In genomic region chr19:34289948-34290789, GRCm38 (mm10) we compare ENCODE assay signal across 8 mouse cellular contexts. TPM values are rescaled to one million over a fixed set of nuclear protein-coding genes. Genes with fewer than 3 reads are reported as not detected.
DNase-seq lines count a peak whose midpoint lies in the region; ATAC-seq lines count a peak whose summit lies in the region.

Gene Fas, plus strand, starts transcription at chr19:34290666.

- H3K27me3 ChIP-seq in forebrain, embryonic 10.5 days (ENCODE audit: poor library complexity, severe bottlenecking), result peaks cover 20% of the 10 kb centered on the region
- peaks cover 7% of the 10 kb centered on the region; the same call in 1 of the 2 replicates for H3K27me3 ChIP-seq in heart, embryonic 15.5 days
- H3K27me3 ChIP-seq in neural tube, embryonic 12.5 days (replicated peaks), result no peaks in the 10 kb centered on the region
- no peaks in the 10 kb centered on the region for H3K27me3 ChIP-seq in stomach, embryonic 16.5 days (ENCODE audit: control insufficient read depth, insufficient read depth, low read length)

- H3K4me2 ChIP-seq in heart, embryonic 15.5 days, result peak within 1 kb of the TSS; percentile 94
- peak within 1 kb of the TSS; percentile 76 for H3K4me2 ChIP-seq in neural tube, embryonic 12.5 days (replicated peaks)
- H3K4me2 ChIP-seq in stomach, embryonic 16.5 days (ENCODE audit: low read depth, low read length), result peak within 1 kb of the TSS; percentile 97

- no peaks in the 10 kb centered on the region for H3K36me3 ChIP-seq in forebrain, embryonic 10.5 days (replicated peaks)
- no peaks in the 10 kb centered on the region for H3K36me3 ChIP-seq in heart, embryonic 15.5 days
- no peaks in the 10 kb centered on the region for H3K36me3 ChIP-seq in neural tube, embryonic 12.5 days
- no peaks in the 10 kb centered on the region for H3K36me3 ChIP-seq in stomach, embryonic 16.5 days (ENCODE audit: control insufficient read depth, insufficient read depth, low read length)

- H3K4me3 ChIP-seq in forebrain, embryonic 10.5 days, result peak within 1 kb of the TSS; percentile 57
- peak within 1 kb of the TSS; percentile 59 for H3K4me3 ChIP-seq in heart, embryonic 15.5 days
- peak within 1 kb of the TSS; percentile 33 for H3K4me3 ChIP-seq in neural tube, embryonic 12.5 days
- peak within 1 kb of the TSS; percentile 58 for H3K4me3 ChIP-seq in stomach, embryonic 16.5 days (replicated peaks; ENCODE audit: low read length)

- H3K9ac ChIP-seq in heart, embryonic 15.5 days, result peak within 1 kb of the TSS; percentile 64
- 0 out of 2 replicates have a peak within 1 kb of the TSS, but pooled peaks have one; percentile 34 for H3K9ac ChIP-seq in neural tube, embryonic 12.5 days
- H3K9ac ChIP-seq in stomach, embryonic 16.5 days (ENCODE audit: low read length), result peak within 1 kb of the TSS; percentile 63

- ATAC-seq in heart, embryonic 15.5 days (replicated peaks; ENCODE audit: insufficient number of reproducible peaks, insufficient read depth, low FRiP score, low read depth), result peak; percentile 94
- ATAC-seq in neural tube, embryonic 12.5 days (ENCODE audit: low FRiP score, low read depth), result peak; percentile 91
- peak; percentile 95 for ATAC-seq in stomach, embryonic 16.5 days (ENCODE audit: insufficient read depth, low FRiP score)

- H3K9me3 ChIP-seq in forebrain, embryonic 10.5 days, result no peaks in the 10 kb centered on the region
- no peaks in the 10 kb centered on the region for H3K9me3 ChIP-seq in heart, embryonic 15.5 days (replicated peaks)
- H3K9me3 ChIP-seq in neural tube, embryonic 12.5 days, result no peaks in the 10 kb centered on the region
- no peaks in the 10 kb centered on the region for H3K9me3 ChIP-seq in stomach, embryonic 16.5 days (replicated peaks; ENCODE audit: control insufficient read depth, low read length)

- peak within 1 kb of the TSS; percentile 65 for H3K27ac ChIP-seq in forebrain, embryonic 10.5 days
- 0 out of 2 replicates have a peak within 1 kb of the TSS, but pooled peaks have one; percentile 8 for H3K27ac ChIP-seq in heart, embryonic 15.5 days
- H3K27ac ChIP-seq in neural tube, embryonic 12.5 days, result no peak within 1 kb of the TSS
- H3K27ac ChIP-seq in stomach, embryonic 16.5 days (ENCODE audit: low read length), result no peak within 1 kb of the TSS; the same call in 1 of the 2 replicates

- 4% methylated on average over 19 of the region's 19 CpGs for WGBS in forebrain, embryonic 10.5 days
- WGBS in heart, embryonic 15.5 days, result 3% methylated on average over 19 of the region's 19 CpGs
- 4% methylated on average over 19 of the region's 19 CpGs for whole genome bisulfite sequencing in neural tube, embryonic 12.5 days
- 3% methylated on average over 18 of the region's 19 CpGs for WGBS in stomach, embryonic 16.5 days

- DNase-seq in layer of hippocampus, adult 11-12 months (ENCODE audit: low spot score), result peak; percentile 9
- no peak for DNase-seq in layer of hippocampus, adult 9-10 months (ENCODE audit: low spot score)
- peak; percentile 42 for DNase-seq in forebrain, embryonic 10.5 days (ENCODE audit: extremely low spot score, low spot score)
- DNase-seq in kidney, postnatal 10 days, result peak; percentile 87
- DNase-seq in lung, adult 18-20 months, result peak; percentile 90 to 92

- peaks cover 15% of the 10 kb centered on the region for H3K4me1 ChIP-seq in forebrain, embryonic 10.5 days
- peaks cover 13% of the 10 kb centered on the region for H3K4me1 ChIP-seq in heart, embryonic 15.5 days (replicated peaks)
- peaks cover 11% of the 10 kb centered on the region for H3K4me1 ChIP-seq in neural tube, embryonic 12.5 days
- H3K4me1 ChIP-seq in stomach, embryonic 16.5 days (ENCODE audit: control insufficient read depth, insufficient read depth, low read length), result 0 out of 2 replicates have a peak, but pooled peaks cover 7% of the 10 kb centered on the region

RNA-seq across cellular contexts. Expression of gene Fas, which starts in this region (rescaled TPM):
- 0.21 TPM in 1 of 2 replicates, not detected in the other for polyA plus RNA-seq in forebrain, embryonic 10.5 days (2016; fragmentation: Nextera tagmentation; extraction: Ambion mirVana)
- 5.0 and 5.5 TPM in 2 replicates for polyA plus RNA-seq in heart, embryonic 15.5 days (2015; fragmentation: Nextera tagmentation; extraction: Ambion mirVana)
- polyA plus RNA-seq in neural tube, embryonic 12.5 days (2016; fragmentation: Nextera tagmentation; extraction: Ambion mirVana), result 0.24 and 0.75 TPM in 2 replicates
- 5.1 and 5.9 TPM in 2 replicates for polyA plus RNA-seq in stomach, embryonic 16.5 days (2015; fragmentation: Nextera tagmentation; extraction: Ambion mirVana)

Comparison
In these comparisons a context has a peak if more than half of its experiments do, and no peak if none do; other contexts are left out.
1. Peak in DNase-seq, H3K4me3 ChIP-seq and H3K27ac ChIP-seq in forebrain, embryonic 10.5 days; RNA of the gene not detected or under 1 TPM.
2. Peak in ATAC-seq, H3K4me3 ChIP-seq, H3K9ac ChIP-seq and H3K4me2 ChIP-seq in neural tube, embryonic 12.5 days; RNA of the gene not detected or under 1 TPM.